ENCODE assay signal across 15 mouse cellular contexts in the genomic region with DNA sequence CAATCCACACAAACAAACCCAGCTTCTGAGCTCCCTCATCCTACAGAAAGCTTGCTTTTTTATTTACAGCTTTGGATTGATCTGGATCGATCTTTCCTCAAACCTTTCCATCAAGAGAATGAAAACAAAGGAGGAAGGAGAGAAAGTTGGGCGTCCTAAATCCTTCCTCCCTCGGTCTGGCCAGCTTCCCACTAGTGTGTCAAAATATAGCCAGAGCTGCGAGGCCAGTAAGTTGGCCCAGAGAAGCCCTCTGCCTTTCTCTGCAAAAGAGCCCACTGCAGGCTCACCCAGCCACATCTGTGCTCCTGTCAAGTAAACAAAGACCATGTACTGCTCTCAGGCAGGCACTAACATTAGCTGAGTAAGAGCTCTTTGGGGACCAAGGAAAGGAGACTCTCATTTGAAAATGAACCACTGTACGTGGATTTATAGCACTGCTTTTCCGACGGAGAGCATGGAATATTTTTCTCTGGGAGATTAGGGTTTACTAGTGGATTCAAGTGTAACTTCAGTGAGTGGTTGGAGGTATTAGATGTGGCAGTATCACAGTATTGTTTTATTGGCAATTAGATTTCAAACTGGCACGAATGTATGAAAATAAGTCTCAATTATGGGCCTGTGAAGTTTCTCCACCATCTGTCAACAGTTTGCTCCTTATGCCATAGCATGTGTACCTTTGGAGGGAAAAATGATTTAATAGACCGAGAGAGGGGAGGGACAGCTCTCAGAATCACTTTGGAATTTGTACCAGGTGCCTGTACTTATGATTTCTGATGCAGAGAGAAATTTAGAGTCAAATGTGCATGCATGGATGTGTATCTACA.
DNase-seq lines count a peak whose midpoint lies in the region; ATAC-seq and TF ChIP-seq lines count a peak whose summit lies in the region.
"Had no signal": no experiment of that assay in that cellular context is flagged by ENCODE, and none has a peak within 500 bp of the region (broad histone marks: within the 10 kb centered on the region; RNA-seq: fewer than 3 reads in every experiment).

No protein-coding gene starts in this region.

- H3K36me3 ChIP-seq in forebrain, embryonic 13.5 days (ENCODE audit: poor library complexity, severe bottlenecking) = no peaks in the 10 kb centered on the region
- H3K36me3 ChIP-seq in forebrain, embryonic 10.5 days (replicated peaks) = no peaks in the 10 kb centered on the region
- no peaks in the 10 kb centered on the region for H3K36me3 ChIP-seq in hindbrain, embryonic 14.5 days (replicated peaks; ENCODE audit: control insufficient read depth, insufficient read depth)
- H3K36me3 ChIP-seq: heart, embryonic 15.5 days; liver, embryonic 12.5 days had no signal

- no peaks in the 10 kb centered on the region for H3K27me3 ChIP-seq in forebrain, embryonic 13.5 days
- H3K27me3 ChIP-seq in forebrain, embryonic 10.5 days (ENCODE audit: poor library complexity, severe bottlenecking) = no peaks in the 10 kb centered on the region
- no peaks in the 10 kb centered on the region for H3K27me3 ChIP-seq in hindbrain, embryonic 14.5 days (ENCODE audit: control insufficient read depth, insufficient read depth, low read length)
- H3K27me3 ChIP-seq: heart, embryonic 15.5 days; liver, embryonic 12.5 days had no signal

- no peak overlapping the region for H3K4me2 ChIP-seq in forebrain, embryonic 13.5 days
- no peak overlapping the region for H3K4me2 ChIP-seq in hindbrain, embryonic 14.5 days (replicated peaks)
- H3K4me2 ChIP-seq: heart, embryonic 15.5 days; liver, embryonic 12.5 days had no signal

- no peak overlapping the region for H3K4me3 ChIP-seq in forebrain, embryonic 13.5 days
- no peak overlapping the region for H3K4me3 ChIP-seq in forebrain, embryonic 10.5 days
- H3K4me3 ChIP-seq in hindbrain, embryonic 14.5 days (replicated peaks; ENCODE audit: low read length) = no peak overlapping the region
- H3K4me3 ChIP-seq: heart, embryonic 15.5 days; liver, embryonic 12.5 days had no signal

- no peaks in the 10 kb centered on the region for H3K9me3 ChIP-seq in forebrain, embryonic 13.5 days (replicated peaks)
- no peaks in the 10 kb centered on the region for H3K9me3 ChIP-seq in forebrain, embryonic 10.5 days
- no peaks in the 10 kb centered on the region for H3K9me3 ChIP-seq in hindbrain, embryonic 14.5 days (ENCODE audit: control insufficient read depth, low read length)
- H3K9me3 ChIP-seq: heart, embryonic 15.5 days; liver, embryonic 12.5 days had no signal

- no peak for TF ChIP-seq POLR2A in brain, embryonic 14.5 days (IDR thresholded peaks at IDR 0.05; ENCODE audit: borderline replicate concordance, extremely low read depth, insufficient read depth, insufficient read length, poor library complexity, severe bottlenecking)

- WGBS in forebrain, embryonic 13.5 days = 62% methylated on average over 9 of the region's 9 CpGs
- WGBS in forebrain, embryonic 10.5 days = 84% methylated on average over 9 of the region's 9 CpGs
- 54% methylated on average over 9 of the region's 9 CpGs for WGBS in hindbrain, embryonic 14.5 days

- no peak for DNase-seq in forebrain, embryonic 10.5 days (ENCODE audit: extremely low spot score, low spot score)
- DNase-seq in left cerebral cortex, postnatal 4 days = peak; percentile 29
- DNase-seq in left cerebral cortex, postnatal 10 days (ENCODE audit: extremely low spot score in 1 of 2, low spot score in 2 of 2) = no peak
- DNase-seq in brain, embryonic 14.5 days (ENCODE audit: low read depth) = peak; percentile 81
- DNase-seq in hindbrain, embryonic 14.5 days (ENCODE audit: low spot score) = no peak
- DNase-seq in adipocyte (ENCODE audit: low spot score) = no peak
- no peak for DNase-seq in thymus, postnatal 4 days
- DNase-seq: cerebellum, adult 2 months; kidney, adult 8-10 months; kidney, postnatal 4 days; thymus, adult 18-20 months had no signal

- no peak overlapping the region for H3K9ac ChIP-seq in forebrain, embryonic 13.5 days
- 0 out of 2 replicates have a peak overlapping the region, but pooled peaks have one; percentile 13 for H3K9ac ChIP-seq in hindbrain, embryonic 14.5 days
- H3K9ac ChIP-seq: heart, embryonic 15.5 days; liver, embryonic 12.5 days had no signal

- intact Hi-C loops in left cerebral cortex, postnatal 4 days (cut with DNase I) = no loop called here
- intact Hi-C loops in left cerebral cortex, postnatal 10 days (cut with DNase I) = no loop called here

- H3K4me1 ChIP-seq in forebrain, embryonic 13.5 days = peaks cover 23% of the 10 kb centered on the region
- H3K4me1 ChIP-seq in forebrain, embryonic 10.5 days = no peaks in the 10 kb centered on the region; the same call in 1 of the 2 replicates
- peaks cover 12% of the 10 kb centered on the region; the same call in 1 of the 2 replicates for H3K4me1 ChIP-seq in hindbrain, embryonic 14.5 days (replicated peaks; ENCODE audit: control insufficient read depth, insufficient read depth, low read length)
- H3K4me1 ChIP-seq: liver, embryonic 12.5 days had no signal

- peak; percentile 70; the same call in 1 of the 2 replicates for ATAC-seq in forebrain, embryonic 13.5 days
- ATAC-seq in hindbrain, embryonic 14.5 days (ENCODE audit: low FRiP score) = no peak
- ATAC-seq: liver, embryonic 12.5 days; Patski had no signal

- TF ChIP-seq CTCF in brain, embryonic 14.5 days (IDR thresholded peaks at IDR 0.05; ENCODE audit: borderline replicate concordance, extremely low read depth, insufficient read depth, insufficient read length) = no peak

- peak overlapping the region; percentile 68 for H3K27ac ChIP-seq in forebrain, embryonic 13.5 days
- no peak overlapping the region for H3K27ac ChIP-seq in forebrain, embryonic 10.5 days
- peak overlapping the region; percentile 43; the same call in 1 of the 2 replicates for H3K27ac ChIP-seq in hindbrain, embryonic 14.5 days
- H3K27ac ChIP-seq: heart, embryonic 15.5 days; liver, embryonic 12.5 days had no signal

Comparison
In these comparisons a context has a peak if more than half of its experiments do, and no peak if none do; other contexts are left out.
1. DNase-seq: peak in left cerebral cortex, postnatal 4 days (single experiment) and brain, embryonic 14.5 days (single experiment); none in forebrain, embryonic 10.5 days (single experiment), left cerebral cortex, postnatal 10 days (0 of 2), hindbrain, embryonic 14.5 days (single experiment), adipocyte (single experiment) and thymus, postnatal 4 days (single experiment).